Comparison of ENCODE assay signal across 8 mouse cellular contexts in the genomic region with DNA sequence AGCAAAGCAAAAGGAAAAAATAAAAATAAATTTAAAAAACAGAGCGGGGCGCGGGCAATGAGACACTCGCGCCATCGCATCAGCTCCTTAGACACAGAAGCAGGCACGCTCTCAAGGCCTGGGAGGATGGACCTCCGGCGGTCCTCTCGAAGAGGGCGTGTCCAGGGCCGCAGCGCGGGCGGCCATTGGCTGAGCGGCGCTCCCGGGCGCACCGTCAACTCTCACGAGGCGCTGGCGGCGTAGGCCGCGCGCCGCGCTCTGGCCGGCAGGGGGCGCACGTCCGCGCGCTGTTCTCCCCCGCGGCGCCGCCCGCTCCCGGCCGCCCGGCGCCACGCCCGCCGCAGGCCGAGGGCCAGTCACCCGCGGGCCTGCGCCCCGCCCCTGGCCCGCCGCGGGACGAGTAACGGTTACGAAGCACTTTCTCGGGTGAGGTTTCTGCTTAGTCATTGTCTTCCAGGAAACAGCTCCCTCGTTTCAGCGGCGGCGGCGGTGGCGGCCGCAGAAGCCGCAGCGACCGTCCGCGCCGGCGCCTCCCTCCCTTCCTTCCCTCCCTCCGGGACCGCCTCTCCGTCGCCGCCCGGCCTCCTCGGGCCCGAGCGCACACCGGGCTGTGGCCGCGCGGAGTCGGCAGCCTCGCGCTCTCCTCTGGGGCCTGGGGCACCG. TPM values are rescaled to one million over a fixed set of nuclear protein-coding genes. Genes with fewer than 3 reads are reported as not detected.
DNase-seq lines count a peak whose midpoint lies in the region; ATAC-seq and TF ChIP-seq lines count a peak whose summit lies in the region.

A gene (plus strand): TSS at position 343 of the 663 bp plus-strand sequence.

- H3K27me3 ChIP-seq in E14TG2a.4 (ENCODE audit: insufficient read depth, low read length): no peaks in the 10 kb centered on the region
- H3K27me3 ChIP-seq in forebrain, embryonic 13.5 days: no peaks in the 10 kb centered on the region
- no peaks in the 10 kb centered on the region for H3K27me3 ChIP-seq in liver, postnatal 0 days (ENCODE audit: insufficient read depth, low read length)
- H3K27me3 ChIP-seq in neural tube, embryonic 14.5 days (ENCODE audit: control insufficient read depth, insufficient read depth, low read length): peaks cover 4% of the 10 kb centered on the region; the same call in 1 of the 2 replicates

- peak within 1 kb of the TSS; percentile 96 for H3K4me3 ChIP-seq in E14TG2a.4 (replicated peaks; ENCODE audit: low read length)
- H3K4me3 ChIP-seq in forebrain, embryonic 13.5 days: peak within 1 kb of the TSS; percentile 87
- peak within 1 kb of the TSS; percentile 87 for H3K4me3 ChIP-seq in liver, postnatal 0 days (ENCODE audit: low read depth, low read length)
- H3K4me3 ChIP-seq in neural tube, embryonic 14.5 days (ENCODE audit: low read depth, low read length): peak within 1 kb of the TSS; percentile 91

- peaks cover 56% of the 10 kb centered on the region for H3K4me1 ChIP-seq in E14TG2a.4 (replicated peaks; ENCODE audit: low read depth, low read length)
- peaks cover 21% of the 10 kb centered on the region for H3K4me1 ChIP-seq in forebrain, embryonic 13.5 days
- H3K4me1 ChIP-seq in liver, postnatal 0 days (ENCODE audit: insufficient read depth): peaks cover 29% of the 10 kb centered on the region
- peaks cover 16% of the 10 kb centered on the region for H3K4me1 ChIP-seq in neural tube, embryonic 14.5 days (ENCODE audit: control insufficient read depth, insufficient read depth, low read length)

- H3K36me3 ChIP-seq in E14TG2a.4 (ENCODE audit: insufficient read depth, low read length): peaks cover 9% of the 10 kb centered on the region
- no peaks in the 10 kb centered on the region for H3K36me3 ChIP-seq in forebrain, embryonic 13.5 days (ENCODE audit: poor library complexity, severe bottlenecking)
- H3K36me3 ChIP-seq in liver, postnatal 0 days (replicated peaks; ENCODE audit: insufficient read depth, low read length): peaks cover 5% of the 10 kb centered on the region; the same call in 1 of the 2 replicates
- H3K36me3 ChIP-seq in neural tube, embryonic 14.5 days (ENCODE audit: control insufficient read depth, insufficient read depth, low read length): no peaks in the 10 kb centered on the region

- peak within 1 kb of the TSS; percentile 64 for H3K4me2 ChIP-seq in forebrain, embryonic 13.5 days
- H3K4me2 ChIP-seq in liver, postnatal 0 days (ENCODE audit: low read depth, low read length): peak within 1 kb of the TSS; percentile 67
- H3K4me2 ChIP-seq in neural tube, embryonic 14.5 days (ENCODE audit: low read depth, low read length): peak within 1 kb of the TSS; percentile 68

- intact Hi-C loops in heart, postnatal 10 days (cut with DNase I): loop anchor here (5.0 kb wide), 2 partner anchors 47 to 78 kb away; a partner anchor contains a TSS

- TF ChIP-seq CTCF in E14TG2a.4 (conservative IDR thresholded peaks at IDR 0.05; ENCODE audit: low read length): no peak
- TF ChIP-seq CTCF in liver, postnatal 0 days (IDR thresholded peaks at IDR 0.05; ENCODE audit: low read depth): peak; percentile 46

- TF ChIP-seq EP300 in liver, postnatal 0 days (IDR thresholded peaks at IDR 0.05; ENCODE audit: low read depth): peak; percentile 54; the same call in 1 of the 2 replicates

- peak within 1 kb of the TSS; percentile 91 for H3K9ac ChIP-seq in forebrain, embryonic 13.5 days
- H3K9ac ChIP-seq in liver, postnatal 0 days (replicated peaks): peak within 1 kb of the TSS; percentile 97
- peak within 1 kb of the TSS; percentile 76 for H3K9ac ChIP-seq in neural tube, embryonic 14.5 days (replicated peaks; ENCODE audit: low read depth, low read length)

- ATAC-seq in forebrain, embryonic 13.5 days: peak; percentile 99
- peak; percentile 89 for ATAC-seq in liver, postnatal 0 days
- ATAC-seq in neural tube, embryonic 14.5 days (ENCODE audit: low read depth): peak; percentile 99

- peak; percentile 91 for DNase-seq in c-Kit-positive CD71-positive TER-119-positive erythroid progenitor cells, embryonic 14.5 days (ENCODE audit: low spot score)
- peak; percentile 93 to 95 for DNase-seq in heart, postnatal 10 days
- no peak for DNase-seq in large intestine, adult 2 months (ENCODE audit: low read depth, low spot score)
- peak; percentile 93 for DNase-seq in liver, postnatal 0 days
- DNase-seq in testis, postnatal 10 days (ENCODE audit: low spot score): peak; percentile 94

- H3K9me3 ChIP-seq in E14TG2a.4 (ENCODE audit: low read length): no peaks in the 10 kb centered on the region
- H3K9me3 ChIP-seq in forebrain, embryonic 13.5 days (replicated peaks): no peaks in the 10 kb centered on the region
- no peaks in the 10 kb centered on the region for H3K9me3 ChIP-seq in liver, postnatal 0 days (ENCODE audit: low read length)
- no peaks in the 10 kb centered on the region for H3K9me3 ChIP-seq in neural tube, embryonic 14.5 days (ENCODE audit: control insufficient read depth, low read length)

- 0% methylated on average over 66 of the region's 90 CpGs for WGBS in forebrain, embryonic 13.5 days
- WGBS in large intestine, adult 2 months: under 1% methylated on average over 85 of the region's 90 CpGs
- WGBS in liver, postnatal 0 days (ENCODE audit: insufficient replicate concordance): under 1% methylated on average over 67 of the region's 90 CpGs
- WGBS in neural tube, embryonic 14.5 days: under 1% methylated on average over 69 of the region's 90 CpGs

- peak within 1 kb of the TSS; percentile 95 for H3K27ac ChIP-seq in forebrain, embryonic 13.5 days
- H3K27ac ChIP-seq in liver, postnatal 0 days (ENCODE audit: low read depth): peak within 1 kb of the TSS; percentile 99
- peak within 1 kb of the TSS; percentile 91 for H3K27ac ChIP-seq in neural tube, embryonic 14.5 days (ENCODE audit: low read depth, low read length)

RNA-seq across cellular contexts. Expression of the gene that starts here (rescaled TPM):
- polyA plus RNA-seq in forebrain, embryonic 13.5 days (2015; fragmentation: Nextera tagmentation; extraction: Ambion mirVana): 48.0 and 51.2 TPM in 2 replicates
- total RNA-seq in heart, postnatal 10 days (2021): 10 to 100 TPM; 52.4 to 56.0 TPM
- 45.9 and 82.3 TPM in 2 replicates for polyA plus RNA-seq in large intestine, adult 2 months (2012; rRNA removed)
- 391 and 407 TPM in 2 replicates for polyA plus RNA-seq in liver, postnatal 0 days (2015; fragmentation: Nextera tagmentation; extraction: Ambion mirVana)
- polyA plus RNA-seq in neural tube, embryonic 14.5 days (2014; fragmentation: Nextera tagmentation; extraction: Ambion mirVana): 48.1 and 55.5 TPM in 2 replicates
